Mouse (Mus musculus) spleen, postnatal 4 days (tissue): Measurements from ENCODE around the gene Car14.
"Not testable (repeated sequence)": the region's sequence is repeated elsewhere in the genome, so short reads cannot be mapped to it uniquely, and the experiment has no call there.

Experiments used
- DNase-seq, 2 experiments: peaks; one replicate each; pipeline ENCODE4 v3.0.0; 2022; ENCODE audit warnings: low spot score in 2 of 2

Car14 gene

DNA sequence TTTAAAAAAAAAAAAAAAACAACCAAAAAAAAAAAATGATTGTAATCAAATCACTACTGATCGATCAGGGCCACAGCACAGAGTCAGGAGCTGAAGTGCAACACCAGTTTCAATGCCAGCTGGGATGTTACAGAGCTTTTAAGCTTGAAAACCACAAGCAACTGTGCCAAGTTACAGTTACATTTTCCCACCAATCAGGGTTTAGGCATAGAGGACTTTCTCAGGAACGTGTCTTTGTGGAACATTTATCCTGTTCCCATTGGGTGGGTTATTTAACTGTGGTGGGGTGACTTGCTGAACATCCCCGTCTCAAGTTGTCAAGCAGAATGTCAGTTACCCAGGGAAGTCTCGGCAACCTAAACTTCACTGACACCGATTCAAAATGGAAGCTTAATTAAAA is 20.6 kb upstream of the Car14 start:
- DNase-seq: no peak

DNA sequence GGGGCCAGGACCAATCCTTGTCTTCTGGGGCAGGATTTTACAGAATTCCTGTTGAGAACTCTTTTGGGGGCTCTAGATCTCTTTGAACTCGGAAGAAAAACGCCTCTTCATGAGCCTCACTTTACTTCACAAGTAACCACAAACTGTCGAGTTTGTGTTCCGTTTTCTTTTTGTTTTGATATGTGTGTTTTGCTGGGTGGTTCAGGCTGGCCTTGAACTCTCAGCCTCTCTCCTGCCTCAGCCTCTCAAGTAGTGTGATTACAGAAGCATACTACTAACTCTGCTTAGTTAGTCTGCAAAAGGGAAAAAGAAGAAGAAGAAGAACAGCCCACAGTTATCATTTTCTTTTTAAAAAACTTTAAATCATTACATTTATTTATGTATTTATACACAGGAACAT is 19.7 kb upstream of the Car14 start:
- DNase-seq: no peak

DNA sequence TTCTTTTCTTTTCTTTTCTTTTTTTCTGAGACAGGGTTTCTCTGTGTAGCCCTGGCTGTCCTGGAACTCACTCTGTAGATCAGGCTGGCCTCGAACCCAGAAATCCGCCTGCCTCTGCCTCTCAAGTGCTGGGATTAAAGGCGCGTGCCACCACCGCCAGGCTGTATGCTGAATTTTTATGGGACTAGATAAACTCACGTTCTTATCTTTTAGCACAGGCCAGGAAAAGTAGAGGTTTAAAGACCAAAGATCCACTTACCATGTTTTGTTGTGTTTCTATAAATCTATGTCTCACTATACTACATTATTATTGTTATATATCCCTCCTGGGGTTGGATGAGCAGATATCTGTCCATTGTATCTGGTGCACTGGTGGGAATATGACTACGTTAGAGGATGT is 18.9 kb upstream of the Car14 start:
- not testable (repeated sequence) for DNase-seq

GRCm38 (mm10) chr3:95920532-95920931 is 16.0 kb upstream of the Car14 start:
- not testable (repeated sequence) for DNase-seq

- no peak for DNase-seq
Measured at GRCm38 (mm10) chr3:95916760-95917159, 12.3 kb upstream of the Car14 start.

DNA sequence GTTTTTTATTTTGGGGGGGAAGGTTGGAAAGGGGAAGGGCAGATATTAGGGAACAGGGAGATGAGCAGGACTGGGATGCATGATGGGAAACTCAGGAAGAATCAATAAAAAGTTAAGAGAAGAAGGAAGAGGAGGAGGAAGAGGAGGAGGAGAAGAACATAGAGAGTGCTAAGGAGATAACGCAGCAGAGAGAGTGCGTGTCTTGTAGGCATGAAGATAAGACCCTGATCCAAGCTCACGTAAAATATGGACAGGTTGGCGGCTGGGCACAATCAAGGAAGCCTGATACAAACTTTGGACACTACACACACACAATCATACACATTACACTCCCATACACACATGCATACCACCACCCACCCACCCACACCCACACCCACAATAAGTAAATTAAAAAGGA is 10.2 kb upstream of the Car14 start:
- no peak for DNase-seq

GRCm38 (mm10) chr3:95907613-95908012 is 3.1 kb upstream of the Car14 start:
- no peak for DNase-seq

DNA sequence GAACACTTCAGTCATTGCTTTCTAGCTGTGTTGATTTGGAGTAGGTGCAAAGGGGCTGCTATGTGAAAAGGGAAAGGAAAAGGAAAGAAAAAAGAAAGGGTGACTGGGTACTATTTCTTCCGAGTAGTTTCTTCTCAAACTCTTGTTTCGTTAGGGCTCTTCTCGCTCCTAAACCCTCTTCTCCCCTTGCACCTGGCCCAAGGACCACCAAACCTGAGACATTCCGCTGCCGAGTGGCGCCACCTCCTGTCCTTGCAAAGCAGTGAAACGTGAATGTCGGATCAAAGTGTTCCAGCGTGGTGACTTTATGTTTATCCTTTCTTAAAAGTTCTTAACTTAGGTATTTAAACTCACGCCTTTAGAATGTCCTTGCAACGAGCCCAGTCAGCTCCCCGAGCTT is 2.4 kb upstream of the Car14 start:
- peak; percentile 41 to 78 for DNase-seq

DNA sequence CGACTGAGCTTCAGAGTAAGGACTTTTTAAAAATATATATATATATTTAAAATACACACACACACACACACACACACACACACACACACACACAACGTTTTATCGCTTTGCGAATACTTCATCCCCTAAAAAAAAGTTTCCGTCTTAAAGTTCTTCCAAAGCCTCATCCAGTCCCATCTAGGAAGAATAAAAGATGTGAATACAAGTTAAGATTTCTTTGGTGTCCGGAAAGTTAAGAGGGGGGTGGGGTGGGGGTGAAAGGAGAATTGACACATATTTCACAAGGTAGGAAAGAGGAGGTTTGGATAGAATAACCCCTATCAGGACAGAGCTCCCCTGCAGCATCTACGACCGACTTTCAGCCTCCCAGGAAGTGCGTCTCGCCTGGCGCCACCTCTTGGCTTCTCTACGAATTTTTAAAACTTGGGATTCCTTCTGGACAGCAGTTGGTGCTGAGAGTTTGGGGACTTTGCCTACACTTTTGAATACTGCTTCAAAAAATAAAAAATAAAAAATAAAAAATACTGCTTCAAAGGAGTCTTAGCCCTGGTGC is 1.5 kb upstream of the Car14 start:
- peak in 1 of 2 experiments; percentile 30 for DNase-seq

DNA sequence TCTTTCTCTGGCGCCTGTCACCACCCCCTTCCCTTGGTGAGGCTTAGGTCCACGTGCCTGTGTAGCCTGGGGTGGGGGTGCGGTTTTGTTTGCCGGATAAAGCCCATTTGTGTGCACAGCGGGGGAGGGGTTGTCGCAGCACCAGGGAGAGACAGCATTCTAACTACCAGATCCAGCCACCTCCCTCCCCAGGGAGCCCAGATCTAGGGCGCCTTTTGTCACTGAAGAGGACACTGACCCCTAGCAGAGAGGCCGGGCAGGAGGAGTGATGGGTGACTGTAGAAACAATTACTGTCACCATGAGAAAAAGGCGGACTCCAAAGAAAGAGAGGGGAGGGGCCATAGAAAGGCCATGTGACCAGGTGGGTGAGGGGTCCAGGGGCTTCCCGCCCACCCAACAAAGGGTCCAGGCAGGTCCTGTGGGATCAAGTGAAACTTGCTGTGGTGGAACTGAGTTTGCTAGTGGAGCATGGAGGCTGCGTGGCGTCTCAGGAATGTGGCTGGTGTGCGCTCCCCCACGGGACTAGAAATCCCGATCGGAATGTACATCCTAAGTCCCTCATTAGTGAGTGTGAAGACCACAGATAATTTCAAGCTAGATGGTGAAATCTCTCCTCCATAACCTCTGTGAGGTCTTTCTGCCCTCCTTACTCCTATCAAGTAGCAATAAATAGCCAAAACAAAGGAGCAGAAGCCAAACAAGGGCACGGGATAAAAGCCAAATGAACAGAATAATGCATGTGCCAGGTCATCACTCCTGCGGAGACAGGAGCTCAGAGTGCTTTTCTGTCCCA is 852 bp upstream of the Car14 start:
- no peak for DNase-seq

- no peak for DNase-seq
Measured at GRCm38 (mm10) chr3:95903753-95904502, 563 bp downstream of the Car14 start.

- no peak for DNase-seq
Measured at GRCm38 (mm10) chr3:95902643-95903042, 1.8 kb downstream of the Car14 start.

DNA sequence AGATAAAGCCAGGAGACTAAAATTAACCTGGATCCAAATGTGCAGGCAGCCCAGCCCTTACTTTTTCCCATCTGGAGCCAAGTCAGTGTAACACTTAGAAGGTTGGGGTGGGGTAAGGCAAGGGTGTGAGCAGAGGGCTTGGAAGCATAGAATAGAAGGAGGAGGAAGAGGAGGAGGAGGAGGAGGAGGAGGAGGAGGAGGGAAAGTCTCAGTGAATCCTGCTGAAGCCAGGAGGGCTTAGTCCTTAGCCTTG is 2.2 kb downstream of the Car14 start:
- no peak for DNase-seq

DNA sequence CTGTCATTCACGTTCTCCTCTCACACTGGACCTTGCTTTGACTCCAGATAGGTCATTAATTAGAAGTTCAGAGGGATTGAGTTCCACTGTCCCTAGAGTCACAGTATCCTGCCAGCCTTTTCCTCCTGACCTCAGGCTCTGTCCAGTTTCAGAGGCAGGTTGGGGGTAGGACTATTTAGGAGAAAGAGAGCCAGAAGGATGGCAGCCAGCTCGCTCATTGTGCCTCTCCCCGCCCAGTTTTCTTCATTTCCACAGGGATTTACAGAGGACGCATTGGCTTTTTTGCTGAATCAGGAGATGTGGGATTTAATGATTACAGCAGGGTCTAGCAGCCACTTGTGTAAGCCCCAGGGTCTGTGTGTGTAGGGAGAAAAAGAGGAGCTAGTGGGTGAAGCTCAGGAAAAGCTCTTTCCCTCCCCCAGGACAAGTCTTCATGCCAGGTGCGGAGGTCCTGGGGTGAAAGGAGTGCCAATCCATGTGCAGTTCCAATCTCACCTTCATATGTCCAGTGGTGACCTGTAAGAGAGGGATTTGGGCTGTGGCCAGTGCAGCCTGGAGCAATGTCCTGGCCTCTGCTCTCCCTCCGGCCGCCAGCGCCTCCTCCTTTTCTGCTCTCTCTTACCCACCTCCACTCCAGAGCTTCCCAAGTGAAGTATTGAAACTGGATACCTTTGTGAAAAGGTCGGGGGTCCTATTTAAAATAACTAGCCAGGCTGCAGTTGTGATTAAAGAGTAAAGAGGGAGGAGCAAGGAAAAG is 2.7 kb downstream of the Car14 start:
- DNase-seq: no peak

DNA sequence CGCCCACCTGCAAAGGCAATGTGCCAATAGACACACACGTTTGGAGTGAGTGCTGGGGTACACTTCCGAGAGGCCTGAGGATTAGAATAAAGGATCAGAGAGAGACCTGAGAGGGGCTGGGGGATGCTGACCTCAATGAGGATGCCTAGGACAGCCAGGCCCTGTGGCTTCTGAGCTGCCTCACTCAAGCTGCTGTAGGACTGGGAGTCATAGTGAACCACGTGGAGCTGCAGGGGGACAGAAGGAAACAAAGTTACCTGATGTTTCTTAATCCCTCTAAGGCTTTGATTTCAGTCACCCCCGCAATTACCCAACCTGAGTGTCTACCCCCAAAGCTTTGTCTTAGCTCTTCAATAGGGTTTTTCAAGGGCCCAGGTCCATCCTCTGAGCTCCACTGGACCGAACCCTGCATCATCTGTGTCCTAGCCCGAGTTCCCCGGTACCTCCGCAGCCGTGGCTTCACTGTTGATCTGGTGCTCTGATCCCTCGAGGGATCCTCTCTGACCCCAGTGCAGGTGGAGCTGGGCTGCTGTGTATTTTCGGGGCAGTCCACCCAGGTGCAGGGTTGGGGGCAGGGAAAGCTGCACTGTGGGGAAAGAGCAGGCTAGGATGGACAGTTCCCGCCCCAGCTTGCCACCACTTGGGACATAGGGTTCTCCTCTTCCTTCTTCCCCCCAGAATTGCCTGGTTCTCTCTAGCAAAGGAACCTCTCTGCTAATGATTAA is 4.5 kb downstream of the Car14 start:
- DNase-seq: no peak

DNA sequence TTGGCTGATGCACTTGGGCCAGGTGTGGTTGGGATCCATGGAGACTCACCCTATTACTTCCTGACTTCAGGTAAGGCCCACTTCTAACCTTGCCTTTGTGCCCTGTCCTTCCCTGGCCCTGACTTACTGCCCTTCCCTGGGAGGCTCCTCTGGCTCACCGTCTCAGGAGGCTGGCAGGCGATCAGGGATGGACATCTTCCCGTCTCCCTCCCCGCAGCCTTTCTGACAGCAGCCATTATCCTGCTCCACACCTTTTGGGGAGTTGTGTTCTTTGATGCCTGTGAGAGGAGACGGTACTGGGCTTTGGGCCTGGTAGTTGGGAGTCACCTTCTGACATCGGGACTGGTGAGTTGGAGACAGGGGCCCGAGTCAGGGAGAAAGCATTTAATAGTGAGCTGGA is 9.0 kb downstream of the Car14 start:
- DNase-seq: not testable (repeated sequence)

DNA sequence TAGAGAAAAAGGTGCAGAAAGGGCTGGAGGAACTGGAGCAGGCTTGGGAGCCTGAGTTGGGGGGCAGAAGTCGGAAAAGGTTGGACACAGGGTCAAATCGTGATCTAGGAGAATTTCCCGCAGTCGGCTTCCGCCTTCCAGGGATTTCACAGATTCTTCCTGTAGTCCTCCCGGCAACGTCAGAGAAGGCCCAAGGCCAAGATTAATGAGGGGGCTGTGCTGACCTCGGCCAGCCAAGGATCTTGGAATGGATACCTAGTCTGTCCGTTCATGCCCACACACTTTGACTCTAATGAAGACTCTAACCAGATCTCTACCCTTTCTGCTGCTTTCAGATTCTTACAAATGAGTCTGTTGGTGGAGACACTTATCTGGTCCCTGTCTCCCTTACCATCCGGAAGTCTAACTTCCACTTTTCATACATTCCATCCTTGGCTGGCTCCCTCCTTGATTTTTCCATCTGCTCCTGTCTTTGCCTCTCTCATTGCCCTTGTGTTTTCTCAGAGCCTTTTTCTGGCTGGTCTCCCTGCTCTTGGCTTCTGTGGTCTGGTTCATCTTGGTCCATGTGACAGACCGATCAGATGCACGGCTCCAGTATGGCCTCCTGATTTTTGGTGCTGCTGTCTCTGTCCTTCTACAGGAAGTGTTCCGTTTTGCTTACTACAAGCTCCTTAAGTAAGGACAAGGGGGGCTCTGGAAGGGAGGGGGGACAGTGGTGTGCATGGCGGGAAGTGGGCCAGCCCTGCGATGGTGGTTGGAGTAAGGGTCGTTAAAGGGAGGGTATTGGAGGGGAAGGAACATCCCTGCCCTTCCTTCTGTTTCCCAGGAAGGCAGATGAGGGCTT is 10.0 kb downstream of the Car14 start:
- DNase-seq: no peak

GRCm38 (mm10) chr3:95893606-95894316 is 10.7 kb downstream of the Car14 start, which contains the start of gene Aph1a:
Aph1a (plus strand) TSS chr3:95893969.
- DNase-seq: peak; percentile 94 to 95

GRCm38 (mm10) chr3:95893126-95893525 is 11.4 kb downstream of the Car14 start:
- no peak for DNase-seq
